Mouse (Mus musculus): Measurements from ENCODE around the gene Dcun1d4.
A peak's percentile ranks its signal among the peaks of the same experiment; 100 is the strongest.

The Dcun1d4 gene

GRCm38 (mm10) chr5:73598943-73599695 lies 118.3 kb downstream of the Dcun1d4 start:
- peak; percentile 10 for DNase-seq (ENCODE audit: low read depth)

GRCm38 (mm10) chr5:73599991-73600390 lies 119.2 kb downstream of the Dcun1d4 start:
- DNase-seq (ENCODE audit: low read depth), result no peak

- DNase-seq (ENCODE audit: low read depth), result no peak
Measured at GRCm38 (mm10) chr5:73601361-73601763, 120.6 kb downstream of the Dcun1d4 start.

GRCm38 (mm10) chr5:73602865-73603264 lies 122.1 kb downstream of the Dcun1d4 start:
- no peak for DNase-seq (ENCODE audit: low read depth)

GRCm38 (mm10) chr5:73604542-73604941 lies 123.7 kb downstream of the Dcun1d4 start:
- no peak for DNase-seq (ENCODE audit: low read depth)

GRCm38 (mm10) chr5:73604964-73605363 lies 124.2 kb downstream of the Dcun1d4 start:
- DNase-seq (ENCODE audit: low read depth), result no peak

Data from 416B (cell line).